Mouse (Mus musculus): ENCODE data around the gene Olfr148.

Gene Olfr148

GRCm38 (mm10) chr9:39610355-39610754 is at the start of gene Olfr148:
Gene Olfr148, plus strand, starts transcription at chr9:39610655.
- DNase-seq (ENCODE audit: low read depth, low spot score) = no peak

- DNase-seq (ENCODE audit: low read depth, low spot score) = no peak
Measured at GRCm38 (mm10) chr9:39575469-39575868, 35.0 kb upstream of the Olfr148 start, which contains the start of gene Olfr959. Gene Olfr959, minus strand, starts transcription at chr9:39575569.

DNA sequence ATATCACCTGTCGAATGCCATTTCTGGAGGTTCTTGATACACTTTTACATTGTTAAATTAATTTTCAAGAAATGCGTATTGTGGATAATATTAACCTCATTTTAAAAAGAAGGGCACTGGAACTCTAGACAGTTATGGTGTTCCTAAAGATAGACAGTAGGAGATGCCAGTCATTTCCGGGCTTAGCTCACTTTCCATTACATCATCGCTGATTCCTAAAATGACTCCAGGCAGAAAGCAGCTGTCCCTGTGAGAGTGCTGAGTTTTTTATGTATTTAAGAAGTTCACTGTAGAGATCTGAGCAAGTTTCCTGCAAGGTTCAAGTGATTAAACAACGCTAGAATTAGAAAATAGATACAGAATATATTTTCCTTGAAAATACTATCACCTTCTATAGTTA is 33.4 kb upstream of the Olfr148 start:
- no peak for DNase-seq (ENCODE audit: low read depth, low spot score)

DNA sequence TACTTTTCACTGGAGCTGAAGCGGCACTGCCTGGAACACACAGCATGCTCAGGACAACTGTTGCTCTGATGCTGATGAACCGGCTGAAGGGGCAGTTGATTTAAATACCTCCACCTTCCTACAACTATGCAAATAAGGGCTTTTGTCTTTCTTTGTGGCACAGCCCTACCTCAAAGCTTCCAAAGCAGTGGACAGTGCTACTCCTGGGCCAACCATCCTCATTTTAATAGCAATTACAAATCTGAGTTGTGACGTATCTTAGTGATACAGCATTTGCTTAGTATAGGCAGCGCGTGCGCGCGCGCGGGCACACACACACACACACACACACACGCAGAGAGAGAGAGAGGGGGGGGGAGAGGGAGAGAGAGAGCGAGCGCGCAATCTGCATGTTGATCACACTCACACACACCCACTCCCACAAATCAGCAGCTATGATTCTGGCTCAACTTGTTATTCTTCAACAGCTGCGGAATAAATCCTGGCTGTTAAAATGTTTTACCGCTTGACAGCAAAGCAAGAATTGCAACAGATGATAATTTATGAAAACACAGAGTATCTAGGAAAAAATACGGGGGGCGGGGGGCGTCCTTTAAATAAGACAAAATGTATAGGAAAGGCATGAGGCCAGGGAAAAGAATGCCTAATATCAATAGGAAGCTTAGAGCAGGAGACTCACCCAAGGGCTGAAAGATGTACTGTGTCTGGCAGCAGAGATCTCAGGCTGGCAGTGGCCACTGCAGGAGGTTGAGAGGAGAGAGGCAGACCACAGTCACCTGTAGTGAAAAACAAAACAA is 7.7 kb upstream of the Olfr148 start:
- peak; percentile 58 for DNase-seq (ENCODE audit: low read depth, low spot score)

DNA sequence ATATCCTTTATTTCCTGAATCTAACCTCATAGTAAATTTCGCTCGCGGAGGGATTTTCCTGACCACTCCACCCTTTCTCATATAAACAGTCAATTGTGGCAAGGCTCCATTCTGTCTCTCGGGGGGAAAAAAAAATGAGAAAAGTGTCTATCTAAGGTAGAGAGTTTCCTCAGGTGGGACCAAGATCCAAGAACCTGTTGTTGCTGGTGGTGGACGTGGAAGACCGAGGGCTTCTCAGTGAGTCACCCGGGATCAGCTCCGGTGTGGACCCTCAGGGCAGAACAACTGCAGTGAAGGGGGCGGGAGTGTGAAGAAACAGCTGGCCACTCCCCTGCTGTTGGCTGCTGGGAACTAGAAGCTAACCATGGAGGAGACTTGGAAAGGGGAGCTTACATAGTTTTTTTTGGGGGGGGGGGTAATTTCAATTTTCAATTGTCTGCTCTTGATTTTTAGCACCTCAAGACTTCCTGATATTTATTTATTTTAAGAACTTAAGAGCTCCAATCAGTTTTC is 7.1 kb upstream of the Olfr148 start:
- peak; percentile 16 for DNase-seq (ENCODE audit: low read depth, low spot score)

DNA sequence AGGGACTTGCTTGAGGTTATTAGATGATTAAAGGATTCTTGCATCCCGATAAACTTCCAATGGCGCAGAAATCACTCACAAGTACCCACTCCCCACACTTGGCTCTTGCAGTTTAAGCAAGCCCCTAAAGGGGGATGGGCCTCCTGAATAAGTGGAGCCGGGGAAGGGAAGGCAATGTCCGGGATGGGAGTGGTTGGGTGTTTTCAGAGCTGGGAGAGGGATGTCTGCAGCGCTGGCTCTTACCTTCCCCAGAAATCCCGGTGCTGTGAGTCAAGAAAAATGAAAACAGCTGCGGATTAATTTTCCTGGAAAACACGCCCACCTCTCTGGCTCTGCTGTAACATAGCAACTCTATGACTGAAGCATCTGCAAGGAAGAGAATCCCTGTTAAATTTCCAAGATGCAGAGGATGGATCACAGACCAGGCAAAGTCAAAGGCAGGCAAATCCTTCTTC is 6.4 kb upstream of the Olfr148 start, which contains the start of gene AW551984:
Gene AW551984 (minus strand): TSS at position 405 of the 455 bp plus-strand sequence.
- peak; percentile 39 for DNase-seq (ENCODE audit: low read depth, low spot score)

- no peak for DNase-seq (ENCODE audit: low read depth, low spot score)
Measured at GRCm38 (mm10) chr9:39608497-39608896, 2.0 kb upstream of the Olfr148 start.

- peak; percentile 9 for DNase-seq (ENCODE audit: low read depth, low spot score)
Measured at GRCm38 (mm10) chr9:39611953-39612352, 1.5 kb downstream of the Olfr148 start.

DNA sequence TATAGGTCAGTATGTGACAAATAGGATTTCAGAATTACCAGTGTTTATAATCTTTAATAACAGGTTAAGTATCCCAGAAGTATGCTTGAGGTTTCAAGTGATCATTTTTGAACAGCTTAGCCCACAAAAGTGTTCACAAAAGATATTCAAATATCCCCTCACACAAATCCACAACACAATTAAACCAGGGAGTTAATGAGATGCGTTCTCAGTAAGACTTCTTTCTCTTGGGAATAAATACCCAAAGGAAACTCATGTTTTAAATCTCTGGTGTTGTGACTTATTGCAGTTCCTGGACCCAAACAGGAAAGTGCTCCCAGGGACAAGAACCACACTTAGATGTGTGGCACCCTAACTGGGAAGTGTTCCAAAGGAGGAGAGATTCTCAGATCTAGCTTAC is 10.6 kb downstream of the Olfr148 start, which contains the start of gene Olfr960:
Gene Olfr960 (plus strand): TSS at position 301 of the 400 bp plus-strand sequence.
- no peak for DNase-seq (ENCODE audit: low read depth, low spot score)

- DNase-seq (ENCODE audit: low read depth, low spot score) = no peak
Measured at GRCm38 (mm10) chr9:39623783-39624182, 13.3 kb downstream of the Olfr148 start.

DNA sequence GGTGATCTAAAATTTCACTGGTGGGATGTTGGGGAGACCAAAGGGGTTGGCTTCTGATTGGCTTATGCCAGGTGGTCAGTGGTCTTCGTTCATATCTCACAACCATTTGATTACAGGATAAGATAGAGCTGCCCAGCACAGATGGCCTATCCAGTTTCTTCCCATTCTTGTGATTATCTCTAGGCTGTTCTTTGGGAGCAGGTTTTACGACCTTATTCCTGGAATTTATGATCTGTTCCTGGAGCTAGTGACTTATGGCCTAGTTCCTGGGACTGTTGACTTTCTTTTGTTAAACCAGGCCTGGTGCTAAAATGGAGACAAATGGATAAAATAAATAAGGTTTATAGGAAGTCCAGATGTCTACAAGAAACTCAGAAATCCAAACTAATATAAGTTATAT is 14.3 kb downstream of the Olfr148 start:
- DNase-seq (ENCODE audit: low read depth, low spot score) = no peak

GRCm38 (mm10) chr9:39629069-39629468 is 18.6 kb downstream of the Olfr148 start:
- DNase-seq (ENCODE audit: low read depth, low spot score) = no peak

DNA sequence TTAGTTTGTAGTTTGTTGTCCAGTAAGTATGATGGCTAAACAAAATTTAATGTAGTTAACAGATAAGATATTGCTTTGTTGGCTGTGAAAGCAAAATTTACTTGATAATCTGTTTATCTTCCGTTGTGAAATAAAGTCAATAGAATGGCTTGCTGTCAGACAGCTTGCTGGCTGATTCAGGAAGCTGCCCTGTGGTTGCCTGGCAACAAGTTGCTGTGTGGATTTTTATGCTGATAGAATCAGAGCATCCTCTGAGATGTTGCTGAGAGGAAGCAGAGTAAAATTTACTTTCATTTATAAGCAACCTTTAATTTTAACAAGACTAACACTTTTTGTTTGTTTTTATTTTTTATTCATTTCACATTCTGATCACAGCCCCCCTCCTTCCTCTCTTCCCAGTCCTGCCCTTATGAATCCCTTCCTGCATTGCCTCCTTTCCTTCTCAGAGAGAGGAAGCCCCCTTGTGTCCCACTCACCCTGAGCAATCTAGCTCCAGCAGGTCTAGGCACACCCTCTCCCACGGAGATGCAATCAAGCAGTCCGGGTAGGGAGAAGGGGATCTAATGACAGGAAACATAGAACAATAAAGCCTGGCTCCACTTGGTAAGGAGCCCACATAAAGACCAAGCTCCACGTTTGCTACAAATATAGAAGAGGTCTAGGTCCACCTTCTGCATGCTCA is 23.6 kb downstream of the Olfr148 start:
- no peak for DNase-seq (ENCODE audit: low read depth, low spot score)

DNA sequence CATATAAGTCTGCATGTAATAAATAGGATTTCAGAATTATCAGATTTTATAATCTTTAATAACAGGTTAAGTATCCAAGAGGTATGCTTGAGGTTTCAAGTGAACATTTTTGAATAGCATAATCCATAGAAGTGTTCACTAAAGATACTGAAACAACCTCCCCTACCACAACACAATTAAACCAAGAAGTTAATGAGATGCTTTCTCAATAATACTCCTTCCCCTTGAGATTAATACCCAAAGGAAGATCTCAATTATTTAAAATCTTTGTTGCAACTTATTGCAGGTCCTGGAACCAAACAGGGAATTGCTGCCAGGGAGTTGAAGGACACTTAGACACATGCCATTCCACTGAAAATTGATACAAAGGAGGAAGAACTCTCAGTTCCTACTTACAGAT is 34.3 kb downstream of the Olfr148 start, which contains the start of gene Olfr961:
Gene Olfr961 (plus strand): TSS at position 301 of the 400 bp plus-strand sequence.
- DNase-seq (ENCODE audit: low read depth, low spot score) = no peak

- no peak for DNase-seq (ENCODE audit: low read depth, low spot score)
Measured at GRCm38 (mm10) chr9:39647382-39647781, 36.9 kb downstream of the Olfr148 start.

- no peak for DNase-seq (ENCODE audit: low read depth, low spot score)
Measured at GRCm38 (mm10) chr9:39654756-39655396, 44.4 kb downstream of the Olfr148 start.
